Mouse (Mus musculus): Measurements from ENCODE around the gene 2310011J03Rik. TPM values are rescaled to one million over a fixed set of nuclear protein-coding genes. Genes with fewer than 3 reads are reported as not detected.

The 2310011J03Rik gene
- polyA plus RNA-seq (2015; fragmentation: Nextera tagmentation; extraction: Ambion mirVana), result 54.4 and 56.0 TPM in 2 replicates

DNA sequence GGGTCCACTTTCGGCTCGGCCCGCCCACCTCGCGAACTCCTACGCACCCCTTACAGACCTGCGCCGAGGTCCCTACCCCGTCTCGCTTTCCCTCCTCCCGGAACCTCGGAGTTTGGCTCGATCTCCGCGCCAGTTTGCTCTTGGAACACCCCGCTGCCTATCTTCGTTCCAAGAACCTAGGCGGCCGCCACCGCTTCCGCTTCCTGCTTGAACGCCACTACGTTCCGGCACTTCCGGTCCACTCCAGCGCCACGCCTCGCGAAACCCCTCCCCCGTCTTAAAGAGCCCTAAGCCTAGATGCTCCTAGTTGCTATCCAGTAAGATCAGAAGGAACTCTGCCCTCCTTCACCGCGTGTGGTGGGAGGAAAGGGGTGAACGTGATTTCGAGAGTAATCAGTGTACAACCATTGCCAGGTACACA is at the start of gene 2310011J03Rik:
2310011J03Rik (minus strand) TSS at position 198 of the 421 bp plus-strand sequence.
- Histone ChIP-seq H3K27ac (peak within 1 kb of the TSS; percentile 83), H3K36me3 (peaks cover 21% of the 10 kb centered on the region), H3K9ac (peak within 1 kb of the TSS; percentile 70), H3K4me2 (peak within 1 kb of the TSS; percentile 80), H3K4me1 (peaks cover 47% of the 10 kb centered on the region), H3K9me3 (no peaks in the 10 kb centered on the region), H3K4me3 (peak within 1 kb of the TSS; percentile 70), H3K27me3 (peaks cover 28% of the 10 kb centered on the region)
- WGBS, result under 1% methylated on average over 34 of the region's 34 CpGs
- ATAC-seq (ENCODE audit: insufficient number of reproducible peaks, low FRiP score, low TSS enrichment, low read depth), result no peak; the same call in 1 of the 2 replicates

DNA sequence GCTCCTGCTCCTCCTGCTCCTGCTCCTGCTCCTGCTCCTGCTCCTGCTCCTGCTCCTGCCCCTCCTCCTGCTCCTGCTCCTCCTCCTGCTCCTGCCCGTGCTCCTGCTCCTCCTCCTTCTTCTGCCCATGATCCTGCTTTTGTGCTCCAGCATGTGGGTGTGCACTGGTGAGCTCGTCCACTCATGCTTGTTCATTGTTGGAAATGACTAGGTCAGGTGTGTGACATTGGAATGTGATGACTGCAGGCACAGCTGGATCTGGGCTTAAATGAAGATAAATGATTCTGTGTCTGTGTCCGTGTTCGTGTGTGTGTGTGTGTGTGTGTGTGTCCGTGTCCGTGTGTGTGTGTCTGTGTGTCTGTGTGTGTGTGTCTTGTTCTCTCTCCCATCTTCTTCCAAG is 48.1 kb upstream of the 2310011J03Rik start:
- H3K4me2 ChIP-seq, result no peak overlapping the region
- H3K4me1 ChIP-seq, result peaks cover 11% of the 10 kb centered on the region
- no peak for ATAC-seq (ENCODE audit: insufficient number of reproducible peaks, low FRiP score, low TSS enrichment, low read depth)
- H3K9ac ChIP-seq, result no peak overlapping the region
- whole genome bisulfite sequencing, result 86% methylated on average over 6 of the region's 6 CpGs
- no peak overlapping the region for H3K4me3 ChIP-seq
- peaks cover 22% of the 10 kb centered on the region for H3K27me3 ChIP-seq
- no peaks in the 10 kb centered on the region for H3K36me3 ChIP-seq
- no peak overlapping the region for H3K27ac ChIP-seq
- H3K9me3 ChIP-seq, result no peaks in the 10 kb centered on the region

DNA sequence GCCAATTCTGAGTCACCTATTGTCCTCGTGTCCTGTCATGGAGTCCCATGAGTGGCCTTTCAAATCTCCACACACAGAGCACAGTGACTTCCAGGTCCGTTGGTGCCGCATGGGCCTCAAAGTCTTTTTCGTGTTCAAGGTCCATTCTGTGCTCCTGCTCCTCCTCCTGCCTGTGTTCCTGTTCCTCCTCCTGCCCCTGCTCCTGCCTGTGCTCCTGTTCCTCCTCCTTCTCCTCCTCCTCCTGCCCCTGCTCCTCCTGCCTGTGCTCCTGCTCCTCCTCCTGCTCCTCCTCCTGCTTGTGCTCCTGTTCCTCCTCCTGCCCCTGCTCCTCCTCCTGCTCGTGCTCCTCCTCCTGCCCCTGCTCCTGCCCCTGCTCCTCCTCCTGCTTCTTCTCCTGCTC is 47.6 kb upstream of the 2310011J03Rik start:
- H3K27me3 ChIP-seq, result peaks cover 22% of the 10 kb centered on the region
- no peak overlapping the region for H3K9ac ChIP-seq
- no peak overlapping the region for H3K4me3 ChIP-seq
- H3K4me2 ChIP-seq, result no peak overlapping the region
- no peaks in the 10 kb centered on the region for H3K36me3 ChIP-seq
- ATAC-seq (ENCODE audit: insufficient number of reproducible peaks, low FRiP score, low TSS enrichment, low read depth), result no peak
- H3K27ac ChIP-seq, result no peak overlapping the region
- no peaks in the 10 kb centered on the region for H3K9me3 ChIP-seq
- WGBS, result 57% methylated on average over 5 of the region's 5 CpGs
- peaks cover 11% of the 10 kb centered on the region for H3K4me1 ChIP-seq

DNA sequence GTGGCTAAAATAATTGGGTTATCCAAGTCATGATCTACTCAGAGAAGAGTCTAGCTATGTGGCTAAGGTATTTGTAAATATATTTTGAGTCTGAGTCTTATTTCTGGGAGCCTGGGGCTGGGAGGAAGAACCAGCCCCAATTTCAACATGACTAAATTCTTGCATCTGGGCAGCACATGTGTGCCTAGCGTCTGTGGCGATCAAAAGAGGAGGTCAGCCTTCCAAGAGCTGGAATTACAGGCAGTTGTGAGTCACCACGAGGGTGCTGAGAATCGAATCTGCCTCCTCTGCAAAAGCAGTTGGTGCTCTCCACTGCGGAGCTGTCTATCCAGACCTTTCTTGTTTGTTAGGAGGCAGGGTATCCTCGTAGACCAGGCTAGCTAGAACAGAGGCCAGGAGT is 45.4 kb upstream of the 2310011J03Rik start:
- no peak for ATAC-seq (ENCODE audit: insufficient number of reproducible peaks, low FRiP score, low TSS enrichment, low read depth)
- Histone ChIP-seq H3K36me3 (no peaks in the 10 kb centered on the region), H3K9ac (no peak overlapping the region), H3K4me1 (no peaks in the 10 kb centered on the region), H3K4me2 (no peak overlapping the region), H3K27me3 (peaks cover 22% of the 10 kb centered on the region), H3K27ac (no peak overlapping the region), H3K9me3 (no peaks in the 10 kb centered on the region), H3K4me3 (no peak overlapping the region)
- 43% methylated on average over 6 of the region's 6 CpGs for WGBS

DNA sequence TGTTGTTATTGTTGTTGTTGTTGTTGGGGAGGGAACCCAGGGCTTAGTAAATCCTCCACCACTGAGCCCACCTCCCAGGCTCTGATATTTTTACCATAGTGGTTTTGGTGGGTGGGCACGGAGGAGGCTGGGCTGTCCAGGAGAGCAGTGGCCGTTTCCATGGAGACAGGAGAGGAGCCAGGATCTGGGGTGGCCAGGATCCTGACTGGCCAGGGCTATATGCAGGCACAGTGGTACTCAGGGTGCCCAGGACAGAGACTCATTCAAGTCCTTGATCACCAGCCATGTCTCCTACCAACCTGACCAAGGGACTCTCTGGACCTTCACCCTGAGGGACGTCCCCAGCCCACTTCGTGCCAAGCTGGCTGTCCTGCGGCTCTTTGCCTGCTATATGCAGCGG is 43.4 kb upstream of the 2310011J03Rik start:
- Histone ChIP-seq H3K27me3 (peaks cover 39% of the 10 kb centered on the region), H3K9me3 (no peaks in the 10 kb centered on the region), H3K27ac (no peak overlapping the region), H3K4me1 (no peaks in the 10 kb centered on the region), H3K4me3 (no peak overlapping the region), H3K9ac (no peak overlapping the region), H3K4me2 (no peak overlapping the region), H3K36me3 (no peaks in the 10 kb centered on the region)
- no peak for ATAC-seq (ENCODE audit: insufficient number of reproducible peaks, low FRiP score, low TSS enrichment, low read depth)
- 34% methylated on average over 6 of the region's 6 CpGs for WGBS

DNA sequence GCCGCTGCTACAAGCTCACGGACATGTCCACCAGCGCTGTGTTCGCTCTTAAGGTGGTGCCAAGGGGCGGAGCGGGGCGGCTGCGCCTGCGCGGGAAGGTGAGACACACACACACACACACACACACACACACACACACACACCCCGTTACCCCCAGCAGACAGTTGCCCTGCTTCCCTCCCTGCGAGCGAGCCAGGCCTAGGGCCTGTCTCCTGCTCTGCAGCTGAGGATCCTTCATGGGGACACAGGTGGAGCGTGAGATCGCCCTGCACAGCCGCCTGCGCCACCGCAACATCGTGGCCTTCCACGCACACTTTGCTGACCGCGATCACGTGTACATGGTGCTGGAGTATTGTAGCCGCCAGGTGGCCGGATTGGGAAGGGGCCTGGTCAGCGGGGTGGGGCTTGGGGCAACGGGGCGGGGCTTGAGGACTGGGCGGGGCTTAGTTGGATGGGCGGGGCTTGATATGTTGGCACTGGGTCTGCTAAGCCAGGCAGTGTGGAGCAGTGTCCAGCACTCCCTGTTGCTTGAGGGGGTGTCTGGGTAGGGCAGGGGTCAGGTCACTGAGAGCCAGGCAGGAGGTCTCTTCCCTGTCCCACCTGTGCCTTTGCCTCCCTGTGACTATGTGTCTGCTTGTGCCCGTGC is 37.8 kb upstream of the 2310011J03Rik start:
- 7% methylated on average over 28 of the region's 31 CpGs for WGBS
- ATAC-seq (ENCODE audit: insufficient number of reproducible peaks, low FRiP score, low TSS enrichment, low read depth), result 0 out of 2 replicates have a peak, but pooled peaks have one; percentile 25
- H3K27me3 ChIP-seq, result peaks cover 73% of the 10 kb centered on the region
- H3K4me2 ChIP-seq, result peak overlapping the region; percentile 42
- H3K27ac ChIP-seq, result no peak overlapping the region
- no peaks in the 10 kb centered on the region for H3K36me3 ChIP-seq
- H3K4me3 ChIP-seq, result peak overlapping the region; percentile 24
- no peaks in the 10 kb centered on the region for H3K9me3 ChIP-seq
- H3K9ac ChIP-seq, result 0 out of 2 replicates have a peak overlapping the region, but pooled peaks have one; percentile 1
- peaks cover 27% of the 10 kb centered on the region for H3K4me1 ChIP-seq

DNA sequence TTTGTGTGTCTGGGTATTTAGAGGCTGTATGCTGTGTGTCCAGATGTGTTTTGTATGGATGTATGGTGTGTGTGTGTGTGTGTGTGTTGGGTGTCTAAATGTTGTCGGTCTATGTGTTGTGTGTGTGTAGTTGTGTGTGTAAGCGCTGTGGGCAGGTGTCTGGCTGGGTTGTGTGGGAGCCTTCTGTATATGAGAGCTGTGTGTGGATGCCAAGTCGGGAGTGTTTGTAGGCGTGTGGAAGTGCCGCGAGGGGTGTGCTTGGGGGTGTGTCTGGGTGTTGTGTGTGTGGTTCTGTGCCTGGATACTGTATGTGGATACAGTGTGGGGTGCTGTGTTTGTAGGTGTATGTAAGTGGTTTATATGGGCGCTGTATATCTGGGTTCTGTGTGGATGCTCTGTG is 37.0 kb upstream of the 2310011J03Rik start:
- ATAC-seq (ENCODE audit: insufficient number of reproducible peaks, low FRiP score, low TSS enrichment, low read depth), result no peak
- Histone ChIP-seq H3K4me3 (peak overlapping the region; percentile 38), H3K27me3 (peaks cover 78% of the 10 kb centered on the region), H3K27ac (no peak overlapping the region), H3K9me3 (no peaks in the 10 kb centered on the region), H3K36me3 (no peaks in the 10 kb centered on the region), H3K9ac (no peak overlapping the region), H3K4me1 (peaks cover 27% of the 10 kb centered on the region), H3K4me2 (no peak overlapping the region; the same call in 1 of the 2 replicates)
- WGBS, result 26% methylated on average over 7 of the region's 7 CpGs

DNA sequence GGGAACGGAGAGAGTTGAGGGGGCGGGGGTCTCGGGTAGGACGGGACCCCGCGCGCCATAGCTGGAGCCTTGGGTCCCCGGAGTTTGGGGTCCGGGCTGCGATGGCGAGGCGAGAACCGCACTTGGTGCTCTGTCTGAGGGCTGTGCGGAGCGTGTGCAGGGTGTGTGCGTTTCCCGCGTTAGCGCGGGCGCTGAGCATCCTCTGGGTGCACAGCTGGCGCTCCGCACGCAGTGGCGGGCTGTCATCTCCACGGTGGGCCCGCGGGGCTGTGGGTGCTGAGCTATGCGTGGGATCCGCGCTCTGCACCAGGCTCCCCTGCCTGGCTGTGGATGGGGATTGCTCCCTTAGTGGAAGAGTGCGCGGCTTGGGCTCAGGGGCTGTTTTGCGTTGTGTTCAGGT is 36.4 kb upstream of the 2310011J03Rik start:
- WGBS, result 3% methylated on average over 34 of the region's 34 CpGs
- Histone ChIP-seq H3K27me3 (peaks cover 84% of the 10 kb centered on the region), H3K4me3 (peak overlapping the region; percentile 38), H3K9me3 (no peaks in the 10 kb centered on the region), H3K27ac (no peak overlapping the region), H3K4me1 (peaks cover 27% of the 10 kb centered on the region), H3K9ac (peak overlapping the region; percentile 35; the same call in 1 of the 2 replicates), H3K36me3 (no peaks in the 10 kb centered on the region), H3K4me2 (peak overlapping the region; percentile 69)
- no peak for ATAC-seq (ENCODE audit: insufficient number of reproducible peaks, low FRiP score, low TSS enrichment, low read depth)

DNA sequence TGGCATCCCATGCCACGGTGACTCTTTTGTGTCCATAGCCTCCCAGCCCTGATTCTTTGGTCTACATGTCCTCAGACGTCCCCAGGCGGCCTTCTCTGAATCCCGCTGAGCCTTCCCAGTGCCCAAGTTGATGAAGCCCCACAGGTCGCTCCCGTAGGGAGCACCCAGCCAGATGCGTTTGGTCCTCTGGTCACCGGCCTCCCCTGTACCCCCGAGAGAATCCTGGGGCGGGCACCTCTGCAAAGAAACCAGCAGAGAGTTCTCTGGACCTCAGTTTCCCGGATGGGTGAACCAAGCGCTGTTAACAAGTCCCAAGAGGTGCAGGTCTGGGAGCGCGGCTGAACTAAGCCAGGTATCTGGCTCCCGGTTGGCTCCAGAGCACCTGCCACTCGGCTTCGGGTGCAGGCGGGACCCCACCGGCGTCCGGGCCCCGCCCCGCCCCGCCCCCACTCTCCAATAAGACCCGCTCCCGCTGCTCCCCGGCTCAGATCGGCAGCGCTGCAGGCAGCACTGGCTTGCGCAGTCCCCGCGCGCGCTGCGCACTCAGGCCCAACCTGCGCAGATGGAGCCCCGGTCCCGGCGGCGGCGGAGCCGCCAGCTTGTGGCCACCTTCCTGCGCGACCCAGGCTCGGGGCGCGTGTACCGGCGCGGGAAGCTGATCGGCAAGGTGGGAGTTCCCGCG is 35.8 kb upstream of the 2310011J03Rik start, which contains the start of gene Plk5:
Plk5 (plus strand) TSS at position 459 of the 682 bp plus-strand sequence.
- no peak within 1 kb of the TSS for H3K27ac ChIP-seq
- H3K4me3 ChIP-seq, result peak within 1 kb of the TSS; percentile 38
- H3K4me2 ChIP-seq, result peak within 1 kb of the TSS; percentile 69
- no peaks in the 10 kb centered on the region for H3K9me3 ChIP-seq
- H3K27me3 ChIP-seq, result peaks cover 90% of the 10 kb centered on the region
- peaks cover 27% of the 10 kb centered on the region for H3K4me1 ChIP-seq
- peak within 1 kb of the TSS; percentile 35; the same call in 1 of the 2 replicates for H3K9ac ChIP-seq
- no peaks in the 10 kb centered on the region for H3K36me3 ChIP-seq
- no peak for ATAC-seq (ENCODE audit: insufficient number of reproducible peaks, low FRiP score, low TSS enrichment, low read depth)
- WGBS, result 1% methylated on average over 53 of the region's 53 CpGs

DNA sequence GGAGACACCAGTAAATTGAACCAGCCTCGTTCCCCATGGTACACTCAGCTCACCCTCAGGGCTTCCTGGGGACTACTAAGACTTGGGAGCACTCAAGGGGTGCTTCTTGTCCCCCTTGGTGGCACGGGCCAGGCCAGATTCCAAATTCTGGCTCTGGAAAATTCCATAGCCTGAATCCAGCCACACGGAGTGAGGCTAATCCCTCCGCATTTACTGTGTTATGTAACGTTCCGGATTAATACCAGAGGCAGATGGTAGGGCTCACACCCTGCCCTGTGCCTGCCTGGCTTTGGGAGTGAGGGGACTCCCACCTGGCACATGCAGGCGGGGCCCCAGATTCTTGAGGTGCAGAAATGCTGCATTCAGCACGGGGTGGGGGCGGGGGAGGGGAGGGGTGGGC is 35.1 kb upstream of the 2310011J03Rik start:
- Histone ChIP-seq H3K4me2 (no peak overlapping the region), H3K4me3 (no peak overlapping the region)
- WGBS, result 10% methylated on average over 9 of the region's 9 CpGs

DNA sequence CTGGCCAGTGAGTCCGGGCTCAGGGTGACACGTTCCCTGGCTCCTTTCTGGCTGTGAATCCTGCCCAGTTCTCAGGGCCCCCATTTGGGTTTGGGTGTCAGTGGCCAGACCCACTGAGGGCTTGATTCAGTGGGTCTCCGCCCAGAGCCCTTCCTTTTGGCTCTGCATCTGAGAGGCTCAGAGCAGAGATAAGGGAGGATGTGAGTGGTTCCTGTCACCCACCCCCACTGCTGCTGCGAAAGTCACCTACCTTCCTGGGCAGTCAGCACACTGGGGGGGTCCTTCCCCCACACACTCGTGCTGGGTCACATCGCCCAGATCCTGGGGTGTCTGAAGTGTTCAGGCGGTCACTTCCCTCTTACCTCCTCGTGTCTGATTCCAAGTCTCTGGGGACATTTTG is 32.4 kb upstream of the 2310011J03Rik start:
- WGBS, result 59% methylated on average over 8 of the region's 8 CpGs
- H3K27ac ChIP-seq, result no peak overlapping the region
- H3K4me3 ChIP-seq, result no peak overlapping the region
- H3K9me3 ChIP-seq, result no peaks in the 10 kb centered on the region
- no peak for ATAC-seq (ENCODE audit: insufficient number of reproducible peaks, low FRiP score, low TSS enrichment, low read depth)
- H3K4me1 ChIP-seq, result peaks cover 41% of the 10 kb centered on the region
- peaks cover 97% of the 10 kb centered on the region for H3K27me3 ChIP-seq
- H3K36me3 ChIP-seq, result no peaks in the 10 kb centered on the region
- H3K4me2 ChIP-seq, result no peak overlapping the region
- H3K9ac ChIP-seq, result no peak overlapping the region

More for the DNA sequence above, 35.1 kb upstream of the 2310011J03Rik start:
- Histone ChIP-seq H3K36me3 (no peaks in the 10 kb centered on the region), H3K27me3 (peaks cover 96% of the 10 kb centered on the region), H3K27ac (no peak overlapping the region), H3K9me3 (no peaks in the 10 kb centered on the region), H3K4me1 (peaks cover 28% of the 10 kb centered on the region), H3K9ac (no peak overlapping the region)
- ATAC-seq (ENCODE audit: insufficient number of reproducible peaks, low FRiP score, low TSS enrichment, low read depth), result no peak

DNA sequence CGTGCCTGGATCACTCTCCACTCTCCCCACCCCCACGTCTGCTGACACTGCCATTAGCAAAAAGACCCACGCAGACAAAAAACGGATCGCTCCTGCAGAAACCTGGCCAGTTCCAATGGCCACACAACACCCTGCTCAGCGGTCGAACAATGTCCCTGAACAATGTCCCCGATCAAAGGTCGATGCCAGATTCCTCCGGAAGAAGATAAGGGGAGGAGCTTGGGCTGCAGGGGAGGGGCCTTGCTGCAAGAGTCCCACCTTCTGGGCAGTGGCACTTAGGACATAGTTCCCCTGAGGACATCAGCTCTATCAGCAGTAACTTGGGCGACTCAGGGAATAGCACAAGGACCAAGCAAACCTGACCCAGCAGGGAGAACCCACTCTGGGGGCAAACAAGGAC is 31.6 kb upstream of the 2310011J03Rik start:
- Histone ChIP-seq H3K4me1 (peaks cover 40% of the 10 kb centered on the region), H3K36me3 (no peaks in the 10 kb centered on the region), H3K27me3 (peaks cover 97% of the 10 kb centered on the region), H3K4me2 (no peak overlapping the region), H3K9me3 (no peaks in the 10 kb centered on the region), H3K27ac (no peak overlapping the region), H3K9ac (no peak overlapping the region), H3K4me3 (no peak overlapping the region)
- no peak for ATAC-seq (ENCODE audit: insufficient number of reproducible peaks, low FRiP score, low TSS enrichment, low read depth)
- WGBS, result 24% methylated on average over 11 of the region's 11 CpGs
